Mouse (Mus musculus) left cerebral cortex, adult 11 months (tissue): Measurements from ENCODE around the gene Smg1.

Experiments used
- DNase-seq: peaks from one replicate; pipeline ENCODE4 v3.0.0; 2022; ENCODE audit warnings: low spot score

The Smg1 gene

DNA sequence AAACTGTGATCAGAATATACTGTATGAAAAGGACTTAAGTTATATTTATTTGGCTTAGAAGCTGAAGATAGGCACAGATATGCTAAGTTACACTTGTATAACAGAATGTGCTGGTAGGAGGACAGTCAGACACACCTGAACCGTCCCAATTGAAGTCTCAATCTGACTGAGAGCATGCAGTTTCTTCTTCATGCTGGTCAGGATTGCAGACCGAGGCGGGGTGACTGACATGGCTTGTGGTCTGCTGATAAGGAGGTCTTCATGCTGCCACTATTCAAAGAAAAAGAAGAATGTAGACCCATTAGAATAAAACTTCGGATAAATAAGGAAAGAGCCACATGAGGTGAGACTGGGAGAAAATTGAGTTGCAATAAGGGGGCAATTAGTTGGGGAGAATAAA is 100.3 kb downstream of the Smg1 start:
- no peak for DNase-seq

DNA sequence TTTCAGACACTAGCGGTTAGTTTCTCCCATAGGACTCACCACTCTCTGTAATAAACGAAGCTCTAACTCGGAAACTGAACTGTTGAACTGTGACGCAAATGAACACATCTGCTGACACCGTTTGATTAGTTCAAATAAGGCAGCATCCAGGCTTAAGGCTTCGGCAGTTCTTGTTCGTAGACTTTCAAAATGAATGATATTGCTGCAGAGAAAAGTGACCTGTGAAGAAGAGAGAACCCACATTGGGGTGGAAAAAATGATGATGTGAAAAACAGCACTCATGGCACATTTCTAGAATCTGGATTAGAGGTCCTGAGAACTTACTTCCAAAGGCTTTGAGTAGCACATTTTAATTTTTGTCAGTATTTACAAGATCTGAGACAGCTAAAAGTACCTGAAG is 102.2 kb downstream of the Smg1 start:
- DNase-seq = no peak

DNA sequence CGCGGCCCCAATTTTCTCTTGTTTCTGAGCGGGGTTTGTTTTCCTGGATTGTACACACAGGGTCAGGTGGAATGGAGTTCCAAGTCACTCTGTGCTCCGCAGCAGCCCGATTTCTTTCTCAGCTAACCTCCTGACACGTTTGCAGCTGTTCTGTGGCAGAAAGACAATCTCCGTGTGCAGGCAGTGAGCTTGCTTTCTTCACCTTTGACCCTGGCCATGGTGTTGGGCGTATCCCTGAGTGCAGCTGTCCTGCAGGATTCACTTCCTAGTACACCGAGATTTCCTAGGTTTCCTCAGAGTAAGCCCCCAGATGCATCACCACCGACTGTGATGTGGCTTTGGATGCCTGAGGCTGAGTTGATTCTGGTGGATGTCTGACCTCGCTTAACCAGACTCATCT is 108.3 kb downstream of the Smg1 start:
- DNase-seq = no peak

DNA sequence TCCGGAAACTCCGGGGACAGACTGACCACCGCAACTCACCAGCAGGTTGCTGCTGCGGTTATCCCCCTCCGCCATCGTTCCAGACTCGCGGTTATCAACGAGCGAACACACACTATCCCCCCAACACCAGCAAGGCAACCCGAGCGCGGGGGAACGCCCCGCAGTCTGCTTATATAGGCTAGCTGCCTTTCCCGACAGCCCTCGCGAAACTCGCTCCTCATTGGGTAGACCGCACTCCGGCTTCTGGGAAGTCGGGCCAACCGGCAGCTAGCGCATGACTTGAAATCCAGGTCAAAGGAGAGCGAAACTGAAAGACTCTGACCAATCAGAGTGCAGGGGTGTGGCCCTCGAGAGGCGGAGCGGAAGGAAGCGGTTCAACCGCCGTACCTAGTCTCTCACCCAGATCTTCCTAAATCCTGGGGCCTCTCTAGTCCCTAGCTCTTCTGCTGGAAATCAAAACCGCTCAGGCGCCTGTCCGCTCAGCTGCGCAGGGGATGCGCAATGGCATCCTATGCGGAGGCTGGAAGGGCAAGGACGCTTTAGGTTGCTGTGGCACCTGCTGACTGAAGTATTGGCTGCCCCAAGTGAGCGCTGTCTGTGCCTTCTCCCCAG is 113.9 kb downstream of the Smg1 start, which contains the start of gene Arl6ip1:
Arl6ip1 (minus strand) TSS at position 233 of the 612 bp plus-strand sequence.
- peak; percentile 97 for DNase-seq

DNA sequence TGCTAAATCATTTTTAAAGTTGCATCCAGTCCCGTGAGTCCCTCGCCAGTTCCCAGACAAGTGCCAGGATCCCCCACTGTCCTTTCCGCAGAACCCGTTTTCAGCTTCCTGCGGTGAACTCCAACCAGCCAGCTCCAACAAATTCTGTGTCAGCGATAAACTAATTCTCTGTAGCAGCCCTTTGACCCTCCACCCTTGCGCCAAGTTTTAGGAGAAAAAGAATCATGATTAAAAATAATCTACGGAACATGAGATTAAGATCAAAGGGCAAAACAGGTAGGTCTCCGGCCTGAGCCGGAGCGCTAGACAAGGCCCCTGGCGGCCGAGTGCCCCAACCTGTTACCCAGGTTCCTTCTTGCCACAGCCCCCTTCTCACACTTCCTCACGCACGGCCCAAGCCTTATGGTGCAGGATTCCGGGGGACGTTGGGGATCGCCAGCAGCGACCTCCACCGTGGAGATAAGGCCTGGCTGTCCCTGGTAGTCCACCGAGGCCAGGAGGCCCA is 114.5 kb downstream of the Smg1 start:
- DNase-seq = no peak

DNA sequence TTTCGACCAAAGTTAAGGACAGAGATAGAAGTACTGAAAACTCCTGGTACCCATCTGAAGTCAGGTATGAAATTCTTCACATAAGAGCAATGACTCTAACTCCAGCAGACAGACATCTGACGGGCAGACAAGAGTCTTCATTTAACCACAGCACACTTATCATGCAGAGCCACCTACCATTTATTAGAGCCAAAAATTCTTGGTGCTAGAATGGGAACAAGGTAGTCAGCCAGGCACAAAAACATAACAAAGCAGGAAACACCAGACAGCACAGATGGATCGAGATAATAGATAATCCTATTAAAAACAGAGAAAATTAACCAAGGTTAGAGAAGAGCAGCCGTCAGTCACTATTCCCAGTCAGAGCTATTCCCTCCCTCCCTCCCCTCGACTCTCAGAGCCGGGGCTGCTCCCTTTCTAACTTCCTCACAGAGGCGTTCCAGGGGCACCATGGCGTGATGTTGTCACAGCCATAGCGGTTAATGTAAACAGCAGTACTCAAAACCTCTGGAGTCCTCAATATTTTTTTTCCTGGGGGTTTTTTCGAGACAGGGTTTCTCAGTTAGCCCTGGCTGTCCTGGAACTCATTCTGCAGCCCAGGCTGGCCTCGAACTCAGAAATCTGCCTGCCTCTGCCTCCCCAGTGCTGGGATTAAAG is 117.1 kb downstream of the Smg1 start:
- no peak for DNase-seq

DNA sequence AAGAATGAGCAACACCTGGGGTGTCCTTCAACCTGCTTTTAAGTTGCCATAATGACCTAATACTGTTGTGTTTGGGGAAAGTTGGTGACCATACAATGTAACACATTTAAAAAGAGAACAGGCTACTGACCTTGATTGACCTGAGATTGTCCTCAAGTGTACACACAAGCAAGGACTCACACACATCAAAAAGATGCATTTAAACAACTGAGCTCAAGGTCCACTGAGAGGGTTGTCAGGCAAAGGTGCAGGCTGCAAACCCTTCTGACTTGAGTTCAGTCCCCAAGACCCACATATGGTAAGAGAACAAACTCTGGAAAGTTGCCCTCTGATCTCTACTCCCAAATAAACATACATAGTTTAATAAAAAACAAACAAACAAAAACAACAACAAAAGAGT is 117.7 kb downstream of the Smg1 start:
- no peak for DNase-seq

DNA sequence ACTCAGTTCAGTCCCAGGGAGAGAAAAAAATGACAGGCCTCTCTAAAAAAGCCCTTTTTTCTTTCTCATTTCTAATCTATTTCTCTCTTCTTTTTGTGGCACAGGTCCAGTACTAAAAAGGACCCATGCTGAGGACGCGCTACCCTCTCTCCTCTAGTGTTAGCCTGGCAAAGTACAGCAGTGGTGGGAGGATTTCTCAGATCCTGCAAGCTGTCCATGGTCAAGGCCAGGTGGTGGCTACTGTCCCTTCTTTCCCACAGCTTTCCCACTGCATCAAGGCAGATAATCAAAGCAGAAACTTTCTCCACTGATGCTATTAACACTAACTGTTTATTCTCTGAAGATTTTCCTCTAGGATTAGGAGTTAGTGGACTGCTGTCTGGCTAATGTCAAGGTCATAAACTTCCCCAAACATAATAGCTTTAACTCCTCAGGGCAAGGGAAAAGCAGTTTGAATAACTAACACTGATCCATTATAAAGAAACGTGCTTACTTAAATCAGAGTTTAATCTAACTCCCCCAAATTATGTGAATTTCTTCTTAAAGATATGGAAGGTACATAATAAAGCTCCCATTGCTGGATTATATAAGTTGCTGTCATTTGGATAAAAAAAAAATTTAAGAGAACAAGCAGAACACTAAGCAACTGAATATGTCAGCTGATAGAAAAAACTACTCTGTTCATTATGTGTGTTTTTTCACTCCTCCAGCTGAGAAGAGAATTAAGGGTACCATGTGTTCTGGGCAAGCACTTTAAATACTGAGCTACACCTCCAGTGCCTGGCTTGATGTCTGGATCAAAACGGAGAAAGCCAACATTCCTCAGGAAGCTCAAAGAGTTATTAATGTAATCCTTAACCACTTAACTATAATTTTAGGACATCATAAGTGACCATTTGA is 119.7 kb downstream of the Smg1 start:
- no peak for DNase-seq

DNA sequence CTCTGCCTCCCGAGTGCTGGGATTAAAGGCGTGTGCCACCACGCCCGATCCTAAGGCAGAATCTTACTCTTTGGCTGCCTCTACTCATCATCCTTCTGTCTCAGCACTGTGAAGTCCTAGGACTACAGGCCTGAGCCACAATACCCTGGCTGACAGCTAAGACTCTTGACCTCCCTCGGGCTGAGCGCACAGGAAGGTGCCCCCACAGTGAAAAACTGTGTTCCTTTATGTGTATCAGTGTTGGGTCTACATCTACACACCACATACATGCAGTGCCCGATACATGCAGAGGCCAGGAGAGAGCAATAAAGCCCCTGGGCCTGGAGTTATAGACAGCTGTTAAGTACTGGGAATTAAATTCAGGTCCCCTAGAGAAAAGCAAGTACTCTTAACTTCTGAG is 121.2 kb downstream of the Smg1 start:
- no peak for DNase-seq

DNA sequence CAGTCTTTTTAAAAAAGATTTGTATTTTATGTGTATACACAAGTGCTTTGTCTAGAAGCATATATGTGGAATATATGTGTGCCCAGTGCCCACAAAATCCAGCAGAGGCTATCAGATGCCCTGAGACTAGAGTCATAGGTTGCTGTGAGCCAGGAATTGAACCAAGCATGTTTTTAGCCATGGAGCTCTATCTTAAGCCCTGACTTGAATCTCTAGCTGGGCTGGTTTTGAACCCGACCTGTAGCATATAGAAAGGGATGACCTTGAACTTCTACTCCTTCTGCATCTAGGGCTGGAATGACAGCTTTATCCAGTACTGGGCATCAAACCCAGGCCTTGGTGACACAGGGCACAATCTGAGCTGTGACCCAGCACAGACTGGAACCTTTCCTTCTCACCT is 122.8 kb downstream of the Smg1 start:
- DNase-seq = no peak

DNA sequence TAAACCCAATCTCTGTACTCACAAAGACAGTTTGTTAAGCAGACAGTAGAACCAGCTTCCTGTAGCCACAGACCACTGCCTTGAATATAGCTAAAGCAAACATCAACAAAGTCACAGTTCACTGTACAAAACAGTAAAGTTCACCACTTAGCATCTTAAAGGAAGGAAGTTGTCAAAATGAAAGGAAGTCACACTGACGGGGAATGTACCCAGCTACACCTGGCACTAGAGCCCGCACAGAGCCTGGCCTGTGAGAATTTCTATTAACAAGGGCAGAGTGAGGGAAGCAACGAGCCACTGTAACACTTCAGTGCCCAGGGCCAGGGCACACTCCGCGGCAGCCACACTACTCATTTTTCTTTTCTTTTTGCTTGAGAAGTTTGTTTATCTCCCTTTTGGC is 123.5 kb downstream of the Smg1 start:
- no peak for DNase-seq

DNA sequence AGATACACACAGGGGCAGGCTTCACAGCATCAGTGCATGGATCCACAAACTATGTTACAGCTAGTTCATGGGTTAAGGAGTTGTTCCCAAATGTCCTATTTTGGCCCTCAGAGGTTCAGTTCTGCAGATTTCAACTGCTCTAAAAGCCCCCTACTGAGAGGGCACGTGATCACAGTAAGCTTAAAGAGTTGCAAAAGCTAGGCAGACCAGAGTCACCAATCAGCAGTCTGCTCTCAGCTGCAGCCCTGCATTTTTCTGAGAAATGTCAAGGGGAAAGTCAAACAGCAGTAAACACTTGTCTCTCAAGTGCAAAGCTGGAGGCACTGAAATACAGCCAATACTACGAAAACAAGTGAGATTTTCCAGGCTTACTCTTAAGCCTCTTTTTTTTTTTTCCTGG is 124.3 kb downstream of the Smg1 start:
- no peak for DNase-seq

DNA sequence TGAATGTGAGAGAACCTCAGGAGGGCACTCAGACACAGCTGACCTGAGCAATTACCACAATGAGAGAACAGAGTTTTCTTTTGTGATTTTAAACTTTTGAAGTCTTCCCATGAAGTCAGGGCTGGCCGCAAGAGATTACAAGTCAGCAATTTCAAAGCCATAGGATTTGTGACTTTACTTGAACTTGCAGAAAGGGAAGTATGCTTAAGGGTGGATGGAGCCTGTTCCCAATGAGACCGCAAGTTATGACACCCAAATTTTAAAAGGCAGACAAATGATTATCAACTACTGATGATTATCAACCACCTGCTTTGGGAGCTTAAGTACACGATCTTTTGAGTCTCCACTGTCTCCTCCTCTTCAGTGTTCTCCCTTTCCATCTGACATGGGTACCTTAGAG is 125.0 kb downstream of the Smg1 start:
- no peak for DNase-seq

DNA sequence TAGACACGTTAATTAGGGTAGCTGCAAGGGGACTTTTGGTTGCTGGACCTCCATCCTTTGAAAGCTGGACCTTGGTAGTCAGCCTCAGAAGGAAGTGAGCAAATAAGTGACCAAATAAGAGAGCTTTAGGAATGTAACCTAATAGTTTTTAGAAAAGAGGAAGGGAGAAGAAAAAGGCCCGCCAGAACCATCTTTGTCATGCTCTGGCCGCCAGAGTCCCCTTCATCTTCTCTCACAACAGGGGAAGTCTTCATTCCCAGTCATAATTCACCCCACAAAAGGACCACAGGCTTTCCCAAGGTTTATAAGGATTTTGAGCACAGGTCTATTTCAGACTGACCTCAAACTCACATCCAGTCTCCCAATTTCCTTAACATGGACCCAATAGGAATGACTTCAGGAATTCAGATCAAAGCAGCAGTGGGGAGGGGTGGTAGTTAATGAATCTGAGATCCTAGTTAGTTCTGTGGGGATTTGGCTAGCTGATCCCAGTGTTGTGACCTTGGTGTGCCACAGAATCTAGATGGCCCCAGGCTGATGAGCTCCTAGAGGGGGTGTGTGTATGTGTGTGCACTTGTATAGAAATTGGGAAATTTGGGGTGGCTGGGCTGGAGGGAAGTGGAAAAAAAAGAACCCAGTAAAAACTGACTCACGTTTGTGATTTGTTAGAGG is 125.8 kb downstream of the Smg1 start:
- no peak for DNase-seq

DNA sequence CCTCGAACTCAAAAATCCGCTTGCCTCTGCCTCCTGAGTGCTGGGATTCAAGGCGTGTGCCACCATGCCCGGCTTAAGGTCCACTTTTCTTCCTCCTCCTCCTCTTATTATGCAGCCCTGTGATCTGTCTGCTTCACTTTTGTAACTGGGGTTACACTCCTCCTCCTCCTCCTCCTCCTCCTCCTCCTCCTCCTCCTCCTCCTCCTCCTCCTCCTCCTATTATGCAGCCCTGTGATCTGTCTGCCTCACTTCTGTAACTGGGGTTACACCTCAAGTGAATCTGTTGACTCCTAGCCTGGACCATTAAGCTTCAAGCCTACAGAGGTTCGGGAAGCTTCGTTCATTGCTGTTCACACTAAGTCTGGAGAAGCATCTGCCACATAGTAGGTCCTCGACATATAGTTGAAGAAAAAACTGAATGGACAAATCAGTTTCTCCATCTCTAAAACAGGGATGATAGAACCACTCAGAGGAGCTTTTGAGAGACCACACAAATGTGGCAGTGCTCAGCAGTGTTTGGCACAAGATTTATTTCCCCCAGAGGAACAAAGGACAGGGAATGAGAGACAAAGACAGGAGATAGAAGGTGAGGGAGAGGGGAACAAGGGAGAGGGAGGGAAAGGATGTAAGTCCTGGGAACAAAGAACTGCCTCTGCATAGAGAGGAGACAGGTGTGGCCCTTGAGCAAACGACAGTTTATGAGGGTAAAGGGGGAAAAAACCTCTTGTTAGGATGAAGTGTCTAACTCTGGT is 126.5 kb downstream of the Smg1 start:
- no peak for DNase-seq

DNA sequence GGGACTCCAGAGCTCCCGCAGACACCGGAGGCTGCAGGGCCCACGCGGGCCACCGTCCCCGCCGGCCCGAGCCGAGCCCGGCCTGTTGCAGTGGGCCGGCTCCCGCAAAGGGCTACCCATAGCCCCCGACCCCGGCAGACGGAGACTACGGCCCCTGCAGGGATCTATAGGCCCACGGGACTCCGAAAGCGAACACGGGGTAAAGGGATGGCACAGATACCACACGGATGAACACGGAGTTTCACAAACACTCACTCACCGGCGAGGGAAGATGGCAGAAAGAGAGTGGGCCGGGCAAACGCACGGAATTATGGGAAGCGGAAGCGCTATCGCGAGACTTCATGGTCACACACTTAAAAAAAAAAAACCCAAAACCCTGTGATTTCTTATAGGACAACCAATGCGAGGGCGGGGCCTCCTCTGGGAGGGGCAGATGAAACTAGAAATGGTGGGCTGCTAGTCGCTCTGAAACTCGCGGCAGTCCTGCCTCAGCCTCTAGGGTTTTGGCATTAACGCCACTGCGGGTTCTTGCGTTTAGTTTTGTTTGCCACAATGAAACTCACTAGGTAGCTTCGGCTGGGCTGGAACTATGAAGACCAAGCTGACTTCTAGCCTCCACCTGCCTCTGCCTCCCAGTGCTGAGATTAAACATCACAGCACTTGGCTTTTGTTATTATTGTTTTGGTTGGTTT is 127.4 kb downstream of the Smg1 start, which contains the start of gene Rps15a:
Rps15a (minus strand) TSS at position 312 of the 692 bp plus-strand sequence.
- peak; percentile 85 for DNase-seq

DNA sequence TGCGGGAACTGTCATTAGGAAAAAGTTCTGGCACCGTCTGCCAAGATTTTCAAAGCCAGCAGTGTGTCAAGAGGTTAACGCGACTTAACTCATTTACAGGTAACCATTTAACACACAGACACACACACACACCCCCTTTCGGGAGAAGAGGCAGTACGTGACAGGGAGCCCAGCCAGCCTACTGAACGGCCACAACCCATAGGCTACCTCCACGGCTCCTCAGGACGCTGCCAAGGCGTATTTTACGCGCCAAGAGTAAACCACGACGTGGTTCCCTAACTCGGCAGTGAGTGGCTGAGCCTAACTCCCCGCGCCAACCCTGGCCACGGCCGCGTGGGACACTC is 128.0 kb downstream of the Smg1 start:
- DNase-seq = no peak

DNA sequence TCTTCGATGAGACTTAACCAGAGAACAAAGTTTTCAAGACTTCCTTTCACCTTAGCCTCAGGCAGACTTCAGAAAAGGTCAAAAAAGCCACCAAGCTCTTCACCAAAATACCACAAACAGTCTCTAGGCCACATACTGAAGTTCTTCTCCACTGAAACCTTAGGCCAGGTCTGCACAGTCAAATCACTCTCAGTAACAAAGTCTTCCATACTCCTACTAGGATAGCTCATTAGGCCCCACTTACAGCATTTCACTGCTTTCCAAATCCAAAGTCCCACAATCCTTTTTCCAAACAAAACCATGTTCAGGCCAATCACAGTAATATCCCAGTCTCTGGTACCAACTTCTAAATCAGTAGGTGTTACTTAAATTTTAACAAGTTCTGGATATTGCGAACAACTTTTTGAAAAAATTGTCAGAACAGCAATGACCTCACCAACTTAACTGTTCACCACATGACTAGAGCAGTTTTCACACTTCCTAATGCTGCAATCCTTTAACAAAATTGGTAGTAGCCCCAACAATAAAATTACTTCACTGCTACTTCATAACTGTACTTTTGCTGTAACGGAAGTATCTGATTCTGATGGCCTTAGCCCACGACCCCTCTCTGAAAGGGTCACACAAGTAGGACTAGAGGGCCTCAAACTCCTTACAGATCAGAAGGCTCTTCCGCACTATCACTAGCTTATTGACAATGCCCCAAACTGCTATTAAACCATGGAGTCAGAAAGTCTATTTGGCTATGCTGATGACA is 129.8 kb downstream of the Smg1 start:
- no peak for DNase-seq

DNA sequence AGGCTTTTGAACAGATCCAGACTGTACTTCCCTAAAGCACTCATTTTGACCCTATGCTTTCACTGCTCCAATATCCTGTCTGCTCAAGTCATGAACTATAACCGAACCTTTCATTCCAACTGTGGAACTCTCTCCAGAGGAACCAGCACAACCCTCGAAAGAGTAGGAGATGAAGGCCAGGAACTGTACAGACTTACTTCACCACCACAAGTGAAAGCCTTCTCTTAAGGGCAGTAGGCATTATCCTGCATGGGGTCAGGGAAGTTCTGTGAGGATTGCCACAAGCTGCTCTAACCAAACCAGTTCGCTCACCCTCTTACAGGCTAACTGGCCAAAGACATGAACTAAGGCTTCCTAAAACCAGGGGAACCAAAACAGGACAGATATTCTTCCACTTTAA is 132.3 kb downstream of the Smg1 start:
- no peak for DNase-seq

DNA sequence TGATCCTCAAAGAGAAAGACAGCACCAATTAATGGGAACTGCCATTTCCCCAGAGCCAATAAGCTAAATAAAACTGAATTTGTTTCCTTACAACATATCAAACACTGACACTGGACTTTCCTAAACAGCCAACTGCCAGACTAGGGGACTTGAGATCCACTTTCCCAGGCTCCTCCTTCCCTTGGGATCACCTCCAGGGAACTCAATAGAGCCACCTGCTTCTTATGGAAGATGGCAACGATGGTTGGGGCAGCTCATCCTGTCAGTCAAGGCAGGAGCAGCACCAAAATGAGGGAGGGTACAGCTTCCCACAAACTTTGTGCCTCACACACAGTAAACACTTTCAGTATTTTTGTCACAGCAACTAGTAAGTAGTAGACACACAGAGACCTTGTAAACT is 135.8 kb downstream of the Smg1 start:
- no peak for DNase-seq
